Mouse (Mus musculus): Measurements from ENCODE around the gene Arap2.

Arap2 gene

GRCm38 (mm10) chr5:62636341-62636740 is 129.6 kb downstream of the Arap2 start:
- no peak for DNase-seq (ENCODE audit: low read depth, low spot score)

- DNase-seq (ENCODE audit: low read depth, low spot score) = no peak
Observed at GRCm38 (mm10) chr5:62628901-62629300, 137.1 kb downstream of the Arap2 start.

- DNase-seq (ENCODE audit: low read depth, low spot score) = no peak
Observed at GRCm38 (mm10) chr5:62622848-62623479, 143.0 kb downstream of the Arap2 start.

GRCm38 (mm10) chr5:62618286-62618685 is 147.7 kb downstream of the Arap2 start:
- no peak for DNase-seq (ENCODE audit: low read depth, low spot score)

- no peak for DNase-seq (ENCODE audit: low read depth, low spot score)
Observed at GRCm38 (mm10) chr5:62611990-62612389, 154.0 kb downstream of the Arap2 start.

- DNase-seq (ENCODE audit: low read depth, low spot score) = no peak
Observed at GRCm38 (mm10) chr5:62587348-62587747, 178.6 kb downstream of the Arap2 start.

- DNase-seq (ENCODE audit: low read depth, low spot score) = no peak
Observed at GRCm38 (mm10) chr5:62582643-62583042, 183.3 kb downstream of the Arap2 start.

- DNase-seq (ENCODE audit: low read depth, low spot score) = no peak
Observed at GRCm38 (mm10) chr5:62581699-62582098, 184.3 kb downstream of the Arap2 start.

- DNase-seq (ENCODE audit: low read depth, low spot score) = no peak
Observed at GRCm38 (mm10) chr5:62574336-62574844, 191.6 kb downstream of the Arap2 start.
